Mouse (Mus musculus) ovary, postnatal 14 days (tissue): ENCODE results near the gene Gm10696.
"Not testable (repeated sequence)": the region's sequence is repeated elsewhere in the genome, so short reads cannot be mapped to it uniquely, and the experiment has no call there.

ENCODE experiments used
- DNase-seq: peaks from one replicate; pipeline ENCODE4 v3.0.0; 2022; ENCODE audit warnings: low spot score

Gm10696 gene

DNA sequence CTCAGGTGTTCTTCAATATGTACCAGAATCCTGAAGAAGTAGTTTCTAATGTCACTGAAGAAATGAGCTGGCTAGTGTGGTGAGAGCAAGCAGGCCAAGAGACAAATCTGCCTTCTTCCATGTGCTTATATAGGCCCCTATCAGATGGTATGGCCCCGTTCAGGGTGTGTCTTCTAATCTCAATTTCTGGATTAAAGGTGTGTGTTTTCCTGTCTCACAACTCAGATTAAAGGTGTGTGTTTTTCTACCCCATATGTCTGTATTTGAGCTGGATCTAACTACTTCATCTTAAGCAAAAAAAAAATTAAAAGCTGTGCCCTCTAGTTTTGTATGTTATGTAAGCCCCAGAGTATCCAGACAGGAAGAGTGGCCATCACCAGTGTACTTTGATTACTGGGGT lies at the start of gene Gm10696:
TSS of gene Gm10696 (minus strand) at position 101 of the 400 bp plus-strand sequence.
- DNase-seq: not testable (repeated sequence)

DNA sequence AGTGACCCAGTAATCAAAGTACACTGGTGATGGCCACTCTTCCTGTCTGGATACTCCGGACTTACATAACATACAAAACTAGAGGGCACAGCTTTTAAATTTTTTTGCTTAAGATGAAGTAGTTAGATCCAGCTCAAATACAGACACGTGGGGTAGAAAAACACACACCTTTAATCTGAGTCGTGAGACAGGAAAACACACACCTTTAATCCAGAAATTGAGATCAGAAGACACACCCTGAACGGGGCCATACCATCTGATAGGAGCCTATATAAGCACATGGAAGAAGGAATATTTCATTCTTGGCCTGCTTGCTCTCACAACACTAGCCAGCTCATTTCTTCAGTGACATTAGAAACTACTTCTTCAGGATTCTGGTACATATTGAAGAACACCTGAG lies 18.4 kb upstream of the Gm10696 start, which contains the start of gene Gm5286:
TSS of gene Gm5286 (plus strand) at position 301 of the 400 bp plus-strand sequence.
- not testable (repeated sequence) for DNase-seq

DNA sequence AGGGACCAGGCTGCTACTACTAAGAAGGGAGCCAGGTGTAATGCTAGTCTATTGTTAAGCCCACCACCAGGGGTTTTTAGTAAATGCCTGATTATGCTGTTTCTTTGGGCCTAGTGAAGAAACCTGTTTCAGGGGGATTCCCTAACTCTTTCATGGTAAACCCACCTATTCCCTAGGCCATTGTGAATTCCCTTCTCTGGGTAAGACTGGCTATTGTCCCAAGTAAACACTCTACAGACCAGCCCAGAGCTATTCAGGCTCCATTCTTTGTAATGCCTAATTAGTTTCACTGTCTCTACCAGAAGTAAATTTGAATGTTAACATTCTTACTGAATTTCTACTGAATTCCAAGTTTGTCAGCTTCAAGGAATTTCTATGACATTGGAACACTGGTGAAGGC lies 10.6 kb downstream of the Gm10696 start:
- not testable (repeated sequence) for DNase-seq
